Mouse (Mus musculus) cerebellum, postnatal 36 days (tissue): ENCODE measurements around the gene Ttc28.

Experiments
- DNase-seq, 2 experiments: peaks; one replicate each; pipeline ENCODE4 v3.0.0; 2021 to 2022; ENCODE audit warnings: mixed read lengths in 2 of 2

Ttc28 gene

DNA sequence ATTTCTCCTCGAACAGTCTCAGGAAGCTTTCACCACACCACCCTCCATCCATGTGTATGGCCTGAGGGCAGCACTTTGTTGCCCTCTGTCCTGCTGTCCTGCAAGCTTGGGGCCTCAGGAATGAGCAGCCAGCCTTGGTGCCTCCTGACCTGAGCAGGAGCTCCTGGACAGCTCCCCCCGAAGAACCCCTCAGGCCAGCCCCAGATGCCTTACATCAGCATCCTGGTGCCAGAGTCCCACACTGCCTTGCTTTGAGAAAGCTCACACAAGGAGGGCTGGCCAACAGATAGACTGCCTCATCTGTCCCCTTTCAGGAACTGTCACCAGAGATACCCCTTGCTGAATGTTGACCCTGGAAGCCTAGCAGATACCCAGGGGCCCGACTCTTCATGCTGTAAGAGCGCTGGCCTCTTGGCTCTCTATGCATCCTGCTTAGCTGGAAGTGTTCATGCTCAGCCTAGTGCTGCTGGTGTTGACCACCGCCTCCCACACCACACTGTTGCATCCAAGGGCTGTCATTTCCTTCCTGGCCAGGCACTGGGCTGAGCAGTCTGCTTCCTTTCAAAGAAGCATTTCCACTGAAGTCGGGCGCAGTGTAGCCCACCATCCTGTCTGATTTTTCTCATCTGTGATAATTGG lies 259.4 kb downstream of the Ttc28 start:
- DNase-seq, result no peak

DNA sequence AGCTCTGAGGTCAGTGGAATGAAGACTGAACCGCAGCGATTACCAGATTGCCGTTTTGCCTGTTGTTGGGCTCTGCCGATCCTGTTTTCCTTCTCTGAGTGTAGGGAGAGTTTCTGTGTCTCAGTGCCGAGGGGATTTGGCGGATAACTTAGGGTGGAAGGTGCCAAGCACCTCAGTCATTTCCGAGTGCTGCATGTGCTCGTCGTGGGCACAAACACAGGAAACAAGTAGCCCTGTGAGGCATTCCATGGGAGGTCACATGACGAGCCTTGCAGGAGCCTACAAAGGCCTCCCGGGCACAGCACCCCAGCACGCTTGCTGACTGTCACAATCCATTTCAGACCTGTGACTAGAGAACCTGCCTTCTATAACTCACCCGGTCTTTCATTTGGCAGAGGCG lies 260.0 kb downstream of the Ttc28 start:
- DNase-seq, result no peak

DNA sequence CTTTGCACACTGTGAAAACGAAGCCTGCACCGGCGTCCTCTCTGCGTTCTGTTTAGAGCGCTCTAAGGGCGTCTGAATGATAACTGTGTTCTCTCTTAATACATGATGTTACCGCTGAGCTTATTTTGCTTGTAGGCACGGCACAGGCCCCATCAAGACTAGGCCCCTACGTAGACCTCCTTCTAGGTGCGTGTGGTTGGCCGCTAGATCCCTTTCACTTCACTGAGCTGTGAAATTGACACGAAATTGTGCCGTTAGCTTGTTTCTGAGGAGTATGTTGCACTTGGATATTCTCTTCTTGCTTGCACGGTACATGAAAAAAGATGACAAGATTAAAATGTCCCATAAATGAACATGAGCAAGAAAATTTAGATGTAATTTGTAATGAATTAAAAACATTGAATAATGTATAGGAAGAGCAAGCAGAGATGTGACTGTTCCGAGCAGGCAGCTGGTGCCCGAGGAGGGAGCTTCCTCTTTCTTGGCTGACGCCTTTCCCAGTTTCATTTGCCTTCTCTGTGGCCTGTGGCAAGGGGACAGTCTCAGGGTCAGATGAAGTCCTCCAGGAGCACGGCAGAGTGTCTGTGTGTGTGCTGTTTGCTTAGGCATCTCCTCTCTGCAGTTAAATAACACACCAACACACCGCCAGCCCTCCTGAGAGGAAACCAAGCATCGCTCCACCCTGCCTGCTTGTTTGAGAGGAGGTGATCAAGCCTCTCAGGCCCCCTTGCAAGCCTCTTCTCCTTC lies 261.7 kb downstream of the Ttc28 start:
- no peak for DNase-seq

DNA sequence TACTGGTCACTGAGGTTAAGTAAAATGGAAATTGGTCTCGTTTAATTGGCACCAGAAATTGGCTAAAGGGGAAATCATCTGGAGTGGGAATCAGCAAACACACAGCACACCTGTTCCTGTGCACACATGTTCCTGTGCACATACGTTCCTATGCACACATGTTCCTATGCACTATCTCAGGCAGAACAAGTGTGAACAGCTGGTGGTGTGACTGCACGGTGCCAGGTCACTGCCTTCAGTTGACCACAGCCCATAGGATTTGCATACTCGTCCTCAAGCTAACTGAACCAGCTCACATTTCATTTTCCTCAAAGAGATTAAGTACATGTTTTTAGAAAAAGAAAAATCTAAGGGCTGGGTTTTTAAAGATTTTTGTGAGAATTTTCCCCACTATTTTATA lies 263.2 kb downstream of the Ttc28 start:
- no peak for DNase-seq

DNA sequence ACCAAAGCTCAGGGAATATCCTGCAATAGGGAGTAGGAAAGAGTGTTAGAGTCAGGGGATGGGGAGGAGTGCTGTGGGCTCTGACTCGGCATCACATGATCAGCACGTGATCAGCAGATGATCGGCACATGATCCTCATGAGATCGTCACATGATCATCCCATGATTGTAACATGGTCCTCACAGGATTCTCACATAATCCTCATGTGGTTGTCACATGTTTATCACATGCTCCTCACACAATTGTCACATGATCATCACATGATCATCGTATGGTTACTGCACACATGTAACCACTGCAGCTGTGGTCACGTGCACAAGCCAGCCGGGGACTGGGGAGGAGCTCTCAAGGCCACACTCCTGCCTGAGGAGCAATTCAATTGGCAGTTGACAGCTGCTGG lies 264.8 kb downstream of the Ttc28 start:
- DNase-seq, result no peak

DNA sequence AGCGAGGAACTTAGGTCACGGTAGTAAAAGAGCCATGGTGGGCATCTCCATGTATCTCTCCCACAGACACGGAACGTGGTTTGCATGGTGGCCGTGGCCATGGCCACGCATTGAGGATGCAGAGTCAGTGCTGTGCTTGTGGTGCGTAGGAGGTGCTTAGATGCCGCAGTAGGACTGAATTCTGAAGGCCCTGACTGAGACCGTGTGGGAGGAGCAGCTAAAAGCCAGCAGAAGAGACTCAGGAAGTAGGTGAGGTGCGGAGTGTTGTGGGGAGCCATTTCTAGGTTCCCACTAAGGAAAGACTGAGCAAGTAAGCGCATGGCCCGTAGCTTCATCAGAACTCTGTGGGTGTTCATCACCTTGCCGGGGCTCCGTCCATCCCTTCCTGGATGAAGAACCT lies 271.0 kb downstream of the Ttc28 start:
- DNase-seq, result no peak

DNA sequence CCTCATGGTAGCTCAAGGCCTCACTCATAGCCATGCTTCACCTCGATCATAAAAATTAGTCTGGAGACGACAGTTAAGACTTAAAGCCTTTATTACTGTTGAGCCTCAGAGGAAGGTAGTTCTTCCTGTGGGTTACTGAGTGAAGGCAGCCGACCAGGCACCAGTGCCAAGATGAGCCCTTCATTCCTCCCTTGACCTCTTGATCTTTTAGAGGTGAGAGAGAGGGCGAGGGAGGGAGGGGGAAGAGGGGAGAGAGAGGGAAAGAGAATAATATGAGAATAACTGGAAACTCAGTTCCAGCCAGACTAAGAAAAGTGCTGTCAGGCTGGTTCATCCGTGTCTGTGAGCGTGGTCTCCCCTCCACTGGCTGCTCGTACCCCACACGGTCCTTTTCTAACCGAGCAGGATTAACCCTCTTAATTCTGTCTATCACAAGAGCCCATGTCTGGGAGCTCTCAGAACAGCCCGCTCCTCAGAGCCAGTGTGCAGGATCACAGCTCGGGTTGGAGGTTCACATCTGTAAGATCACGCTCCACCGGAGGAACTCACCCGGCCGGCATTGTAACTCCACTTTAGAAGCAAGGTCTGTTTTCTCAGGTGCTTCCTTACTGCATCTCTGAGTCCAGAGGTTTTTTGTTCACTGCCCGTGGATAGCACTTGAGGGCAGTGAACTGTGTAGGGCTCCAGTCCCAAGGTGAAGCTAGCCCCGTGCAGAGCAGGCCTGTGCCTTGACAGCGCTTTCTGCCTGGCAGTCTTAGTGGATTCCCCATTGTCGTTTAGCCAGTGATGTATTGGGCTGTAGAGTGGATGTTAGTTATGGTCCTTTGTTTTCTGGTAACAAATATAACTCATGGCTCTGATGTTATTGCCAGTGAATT lies 272.5 kb downstream of the Ttc28 start:
- no peak for DNase-seq

DNA sequence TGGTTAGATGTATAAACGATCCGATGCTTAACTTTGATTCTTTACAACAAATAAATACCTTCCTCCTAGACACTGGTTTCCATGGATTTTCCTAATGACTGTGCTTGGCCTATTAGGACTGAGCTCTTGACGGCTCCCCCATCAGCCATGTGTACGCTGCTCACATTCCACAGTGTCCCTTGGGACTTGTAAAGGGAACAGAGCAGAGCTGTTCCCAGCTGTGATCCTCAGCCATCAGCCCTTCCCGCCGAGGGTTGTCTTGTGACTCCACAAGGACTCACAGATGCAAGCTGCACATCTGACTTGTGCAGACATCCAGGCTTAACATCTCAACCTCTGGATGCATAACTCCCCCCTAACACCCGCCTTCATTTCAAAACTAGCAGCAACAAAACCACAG lies 275.0 kb downstream of the Ttc28 start:
- DNase-seq, result no peak

DNA sequence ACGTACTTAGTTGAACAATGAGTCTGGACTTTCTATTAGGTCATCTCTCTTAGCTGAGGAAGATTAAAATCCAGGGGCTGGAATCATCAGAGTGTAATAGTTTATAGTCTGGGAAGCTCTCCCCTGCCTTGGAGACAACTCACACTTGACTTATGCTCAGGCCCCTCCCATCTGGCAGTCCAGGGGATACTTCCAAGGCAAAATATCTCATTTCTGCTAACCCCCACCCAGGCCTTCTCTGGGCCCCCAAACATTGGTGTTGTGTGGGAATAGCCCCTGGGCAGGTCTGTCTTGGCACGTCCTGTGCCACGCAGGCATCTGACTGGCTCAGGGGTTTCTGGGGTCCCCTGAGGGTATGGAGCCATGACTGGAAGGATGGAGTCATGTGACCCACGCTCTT lies 275.7 kb downstream of the Ttc28 start:
- no peak for DNase-seq

DNA sequence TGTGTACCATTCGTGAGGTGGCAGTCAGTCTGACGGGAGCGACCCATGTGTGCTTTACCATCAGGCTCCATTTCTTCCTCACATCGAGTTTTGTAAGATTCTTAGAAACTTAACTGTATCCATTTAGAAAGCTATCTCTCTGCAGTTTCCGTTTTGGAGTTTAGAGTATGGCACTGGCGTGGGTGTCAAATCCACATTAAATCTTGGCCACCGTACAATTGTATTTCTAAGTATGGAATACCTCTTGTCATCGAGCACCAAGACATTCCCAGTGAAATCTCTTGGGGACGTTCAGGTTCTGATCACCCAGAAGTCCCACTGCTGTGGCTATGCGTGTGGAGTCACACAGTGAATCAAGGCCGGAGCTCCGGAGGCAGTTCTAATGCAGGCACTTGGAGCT lies 276.3 kb downstream of the Ttc28 start:
- DNase-seq, result no peak

DNA sequence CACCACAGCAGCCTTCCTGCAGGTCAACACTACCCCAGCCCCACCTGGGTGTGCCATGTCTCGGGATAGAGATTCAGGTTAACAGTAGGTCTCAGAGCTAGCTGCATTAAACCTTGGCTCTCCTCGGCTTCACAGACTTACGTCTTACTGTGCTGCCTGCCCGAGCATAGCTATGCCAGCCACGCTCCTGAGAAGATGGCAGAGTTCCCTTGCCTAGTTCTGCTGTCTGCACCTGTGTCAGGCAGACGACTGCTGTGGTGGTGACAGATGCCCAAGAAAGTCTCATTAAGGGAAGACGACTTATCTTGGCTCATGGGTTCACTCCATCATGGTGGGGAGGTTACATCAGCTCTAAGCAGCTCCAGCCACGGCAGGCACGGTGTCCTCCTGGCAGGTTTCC lies 278.7 kb downstream of the Ttc28 start:
- DNase-seq, result peak in 1 of 2 experiments; percentile 35

DNA sequence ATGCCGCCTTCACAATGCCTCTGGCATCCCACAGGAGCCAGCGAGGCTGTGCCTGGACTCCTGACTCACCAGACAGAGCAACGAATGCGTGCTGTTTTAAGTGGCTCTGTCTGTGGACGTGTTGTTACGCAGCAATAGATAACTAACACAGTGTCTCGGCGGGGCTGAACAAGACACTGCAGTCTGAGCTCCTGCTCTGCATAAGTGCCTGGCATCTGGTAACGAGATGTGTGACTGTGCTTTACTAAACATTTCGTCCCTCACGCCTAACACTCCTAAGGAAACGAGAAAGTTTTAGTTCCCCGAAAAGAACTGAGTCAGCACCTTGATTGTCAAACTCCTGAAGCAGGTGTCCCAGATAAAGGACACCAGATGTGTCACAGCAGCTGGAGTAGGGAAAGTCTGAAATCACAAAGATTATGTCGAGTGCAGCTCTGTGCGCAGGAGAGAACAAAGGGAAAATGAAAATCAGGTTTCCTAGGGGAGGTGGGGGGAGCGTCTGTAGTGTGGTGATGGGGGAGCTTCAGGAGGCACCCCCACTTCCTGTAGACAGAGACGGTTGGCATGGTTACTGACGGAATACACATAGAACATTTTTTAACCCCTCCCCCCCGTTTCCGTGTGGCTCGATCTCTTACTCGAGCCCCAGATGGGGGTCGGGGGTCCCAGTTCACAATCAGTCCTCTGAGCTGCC lies 280.2 kb downstream of the Ttc28 start:
- DNase-seq, result no peak

DNA sequence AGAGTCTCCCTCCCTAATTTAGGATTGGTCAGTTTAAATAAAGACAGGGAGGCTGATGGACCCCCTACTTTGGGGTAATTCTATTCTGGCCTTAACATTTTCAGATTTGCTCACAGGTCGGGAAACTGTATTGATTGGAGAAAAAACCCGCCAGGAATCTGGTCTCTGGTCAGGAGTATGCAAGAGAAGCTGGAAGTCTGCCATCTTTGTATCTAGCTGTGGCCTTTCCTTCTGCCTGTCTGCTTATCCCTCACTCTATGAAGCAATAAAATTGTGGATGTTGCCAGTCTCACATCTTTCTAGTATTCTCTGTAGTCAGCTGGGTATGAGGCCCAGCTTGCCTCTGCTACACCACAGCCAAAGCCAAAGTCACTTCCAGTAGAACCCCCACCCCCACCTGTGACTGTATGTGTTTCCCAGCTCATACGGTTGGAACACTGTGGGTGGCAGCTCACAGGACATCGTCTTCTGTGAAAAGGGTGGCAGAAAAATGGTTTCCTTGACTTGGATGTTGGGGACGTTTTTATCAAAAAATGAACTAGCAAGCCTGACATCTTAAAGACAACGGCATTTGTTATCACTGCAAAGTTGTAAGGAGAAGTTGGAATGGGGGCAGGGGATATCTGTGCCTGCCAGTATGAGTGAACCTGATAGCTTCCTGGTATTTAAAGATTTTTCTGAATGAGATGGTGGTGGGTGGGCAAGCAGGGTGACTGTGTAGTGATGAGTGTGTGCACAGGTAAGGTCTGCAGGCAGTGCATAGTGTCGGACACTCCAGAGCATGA lies 281.7 kb downstream of the Ttc28 start:
- no peak for DNase-seq

DNA sequence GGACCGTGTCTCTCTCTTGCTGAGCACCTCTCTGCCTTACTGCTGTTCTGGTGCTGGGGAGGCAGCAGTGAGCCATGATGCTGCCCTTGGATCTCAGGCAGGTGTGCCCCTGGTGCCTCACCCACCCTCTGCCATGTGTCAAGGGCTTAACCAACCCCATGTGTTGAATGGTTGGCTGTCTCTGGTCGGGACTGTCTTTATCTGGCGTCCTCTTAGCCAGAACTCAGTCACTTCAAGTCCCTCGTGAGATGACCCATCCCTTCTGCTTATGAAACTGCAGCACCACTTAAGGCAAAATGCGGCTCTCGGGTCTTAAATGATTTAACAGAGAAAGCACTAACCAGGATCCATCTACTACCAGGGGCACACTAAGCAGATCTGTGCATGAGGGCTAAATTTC lies 283.3 kb downstream of the Ttc28 start:
- no peak for DNase-seq

DNA sequence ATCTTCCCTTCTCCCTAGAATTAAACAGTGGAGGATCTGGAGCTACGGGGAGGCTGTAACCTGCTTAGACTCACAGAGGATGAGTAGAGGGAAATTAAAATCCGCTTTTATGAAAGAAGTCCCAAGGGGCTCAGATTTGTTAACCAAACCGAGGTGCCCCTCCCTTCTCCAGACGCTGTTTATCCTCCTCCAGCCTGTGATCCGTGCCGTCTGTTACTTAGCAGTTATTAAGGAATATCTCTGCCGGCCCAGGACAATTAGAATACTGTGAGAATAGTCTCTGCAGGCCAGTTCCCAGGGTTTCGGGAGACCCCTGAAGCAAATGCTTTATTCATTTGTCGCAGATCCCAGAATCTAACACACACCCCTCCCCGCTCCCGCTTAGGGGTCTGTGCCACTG lies 283.8 kb downstream of the Ttc28 start:
- DNase-seq, result no peak

DNA sequence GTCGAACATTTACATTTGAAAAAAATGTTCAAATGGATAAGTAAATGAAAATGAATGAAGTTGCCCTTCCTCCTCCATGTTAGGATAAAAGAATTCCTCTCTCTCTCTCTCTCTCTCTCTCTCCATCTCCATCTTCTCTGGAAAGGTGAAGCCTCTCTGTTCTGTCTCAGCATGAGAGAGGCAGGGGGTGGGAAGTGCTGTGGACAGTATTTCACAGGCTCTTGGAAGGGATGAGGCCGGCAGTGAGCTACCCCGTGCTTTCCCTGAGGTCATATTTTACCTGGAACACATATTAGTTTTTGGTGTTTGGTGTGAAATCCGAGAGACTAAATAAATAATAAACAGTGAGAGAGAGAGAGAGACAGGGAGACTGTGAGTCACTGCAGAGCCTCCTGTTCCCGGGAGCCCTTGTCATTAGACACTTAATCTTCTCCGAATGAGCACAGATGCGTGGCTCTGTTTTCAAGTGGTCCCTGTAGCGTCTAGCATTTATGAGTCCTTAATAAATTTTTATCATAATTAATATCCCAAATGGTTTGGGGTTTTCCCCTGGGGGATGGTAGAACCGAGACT lies 284.8 kb downstream of the Ttc28 start:
- no peak for DNase-seq

DNA sequence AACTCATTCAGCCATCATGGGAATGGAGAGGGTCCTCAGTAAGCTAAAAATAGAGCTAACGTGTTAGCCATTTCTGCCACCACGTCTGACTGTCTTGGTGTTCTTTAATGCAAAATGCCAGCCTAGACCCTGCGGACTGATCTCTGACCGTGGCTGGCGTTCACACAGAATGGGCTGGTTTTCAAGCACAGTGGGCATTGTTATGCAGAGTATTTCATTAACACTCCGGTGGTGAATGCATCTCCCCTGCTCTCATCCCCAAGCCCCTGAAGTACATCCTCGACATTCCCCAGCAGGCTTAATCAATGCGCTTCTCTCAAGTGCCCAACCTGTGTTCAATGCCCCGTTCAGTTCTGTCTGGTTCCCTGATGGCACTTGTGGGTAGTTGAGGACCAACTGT lies 290.8 kb downstream of the Ttc28 start:
- DNase-seq, result no peak

DNA sequence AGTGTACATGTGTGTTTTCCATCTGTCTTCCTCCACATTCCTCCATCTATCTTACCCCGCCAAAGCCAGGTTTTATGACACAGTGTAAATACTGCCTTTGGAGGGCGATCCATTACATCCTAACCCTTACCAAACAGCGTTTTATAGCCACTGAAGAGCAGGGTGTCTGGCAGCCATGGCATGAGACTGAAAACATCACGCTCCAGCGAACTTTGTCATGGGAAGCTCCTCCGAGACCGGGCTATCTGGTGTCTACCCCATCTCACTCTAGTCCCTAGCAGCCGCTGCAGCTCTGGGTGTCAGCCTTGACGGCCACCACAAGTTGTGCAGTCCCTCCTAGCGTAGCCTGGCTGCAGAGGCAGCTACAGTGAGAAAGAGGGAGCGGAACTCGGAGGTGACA lies 295.8 kb downstream of the Ttc28 start:
- DNase-seq, result no peak

DNA sequence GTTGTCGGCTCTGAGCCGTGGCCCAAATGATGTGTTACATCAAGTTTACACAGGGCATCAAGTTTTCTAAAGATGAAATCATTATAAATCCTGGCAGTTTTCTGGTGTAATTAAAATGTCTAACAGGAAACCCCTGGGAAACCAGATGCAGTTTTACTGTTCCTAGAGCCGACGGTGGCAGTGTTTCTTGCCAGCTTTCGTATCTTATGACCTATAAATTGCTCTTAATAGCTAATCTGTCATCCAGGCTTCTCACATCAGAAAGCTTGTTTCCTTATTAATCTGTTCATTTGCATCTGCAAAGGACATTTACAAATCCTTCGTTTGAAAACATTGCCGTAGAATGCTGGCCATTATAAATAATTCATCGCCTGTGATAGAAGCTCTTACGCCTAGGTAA lies 296.2 kb downstream of the Ttc28 start:
- DNase-seq, result no peak

DNA sequence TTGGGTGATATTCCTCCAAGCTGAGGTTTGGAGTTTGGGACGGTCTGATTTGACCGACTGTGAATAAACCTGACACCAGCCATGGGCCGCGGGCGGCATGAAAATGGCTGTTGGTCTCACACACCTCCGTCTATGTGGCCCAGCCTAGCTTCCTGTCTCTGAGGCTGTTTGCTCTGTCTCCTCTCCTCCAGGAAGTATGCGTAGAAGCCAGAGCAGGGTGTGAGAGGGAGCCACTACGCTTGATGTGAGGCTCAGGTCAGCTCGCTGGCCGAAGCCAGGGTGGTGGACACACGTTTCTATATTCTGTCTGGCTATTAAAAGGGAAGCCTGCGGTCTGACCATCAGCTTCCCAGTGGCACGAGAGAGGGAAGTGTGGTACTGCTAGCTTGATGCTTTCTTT lies 296.8 kb downstream of the Ttc28 start:
- no peak for DNase-seq

DNA sequence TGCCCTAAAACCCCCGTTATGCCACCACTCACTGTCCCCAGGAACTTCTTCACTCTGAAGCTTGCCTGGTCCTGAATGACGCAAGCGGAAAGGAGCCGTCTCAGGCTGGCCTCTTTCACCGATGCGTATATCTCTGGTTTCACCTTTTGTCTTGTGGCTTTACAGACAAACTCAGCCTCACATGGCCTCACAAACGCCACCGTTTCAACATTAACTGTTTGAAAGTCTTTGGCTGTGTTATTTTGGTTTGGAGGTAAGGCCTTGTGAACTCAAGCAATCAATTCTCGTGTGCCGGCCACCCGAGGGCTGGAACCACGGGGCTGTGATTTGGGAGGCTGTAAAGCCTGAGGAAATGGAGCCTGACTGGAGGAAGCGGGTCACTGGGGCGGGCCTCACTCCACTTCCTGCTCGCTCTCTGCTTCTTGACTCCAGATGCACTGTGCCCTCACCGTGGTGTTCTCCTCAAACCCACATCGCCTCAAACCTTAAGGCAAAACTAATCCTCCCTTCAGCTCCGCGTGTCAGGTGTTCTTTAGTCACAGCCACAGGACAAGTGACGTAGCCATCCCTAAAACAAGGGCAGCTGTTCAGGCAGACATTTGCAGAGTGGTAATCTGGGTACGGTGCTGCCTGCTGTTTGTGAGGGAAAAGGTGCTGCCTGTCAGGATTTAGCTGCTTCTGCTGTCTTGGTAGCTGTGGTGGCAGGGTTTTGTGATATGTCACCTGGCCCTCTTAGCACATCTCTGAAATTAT lies 298.9 kb downstream of the Ttc28 start:
- no peak for DNase-seq
